Mouse (Mus musculus) right cerebral cortex, postnatal 10 days (tissue): ENCODE measurements around the gene Gm5169.
"Not testable (repeated sequence)": the region's sequence is repeated elsewhere in the genome, so short reads cannot be mapped to it uniquely, and the experiment has no call there.

Experiments
- DNase-seq, 2 experiments: peaks; one replicate each; pipeline ENCODE4 v3.0.0; 2021; ENCODE audit warnings: low spot score in 2 of 2

Gm5169 gene

GRCm38 (mm10) chrX:25301355-25301754 lies at the start of gene Gm5169:
Gene Gm5169 (minus strand): TSS chrX:25301455.
- DNase-seq = not testable (repeated sequence)

- not testable (repeated sequence) for DNase-seq
These were observed 46.2 kb upstream of the Gm5169 start for GRCm38 (mm10) chrX:25347424-25347823.
